Mouse (Mus musculus): ENCODE results near the gene Slc22a5. TPM values are rescaled to one million over a fixed set of nuclear protein-coding genes. Genes with fewer than 3 reads are reported as not detected.

The Slc22a5 gene
- polyA plus RNA-seq, 1 experiment from 2014 or later = 13.7 TPM

GRCm38 (mm10) chr11:53904534-53904925 is 13.1 kb upstream of the Slc22a5 start:
- peaks cover 22% of the 10 kb centered on the region for H3K4me1 ChIP-seq (ENCODE audit: control insufficient read depth, insufficient read depth, low read length)
- H3K4me2 ChIP-seq (ENCODE audit: low read depth, low read length) = no peak overlapping the region
- no peak overlapping the region for H3K4me3 ChIP-seq (ENCODE audit: low read length)
- H3K27ac ChIP-seq (ENCODE audit: low read length) = peak overlapping the region; percentile 76
- WGBS = 55% methylated on average over 9 of the region's 9 CpGs
- no peak overlapping the region for H3K9ac ChIP-seq (ENCODE audit: low read depth, low read length)
- no peaks in the 10 kb centered on the region for H3K36me3 ChIP-seq (ENCODE audit: control insufficient read depth, insufficient read depth, low read length)
- peak; percentile 8; the same call in 1 of the 2 replicates for ATAC-seq
- no peaks in the 10 kb centered on the region for H3K9me3 ChIP-seq (ENCODE audit: control insufficient read depth, low read length)
- H3K27me3 ChIP-seq (replicated peaks; ENCODE audit: control insufficient read depth, insufficient read depth, low read length) = no peaks in the 10 kb centered on the region

DNA sequence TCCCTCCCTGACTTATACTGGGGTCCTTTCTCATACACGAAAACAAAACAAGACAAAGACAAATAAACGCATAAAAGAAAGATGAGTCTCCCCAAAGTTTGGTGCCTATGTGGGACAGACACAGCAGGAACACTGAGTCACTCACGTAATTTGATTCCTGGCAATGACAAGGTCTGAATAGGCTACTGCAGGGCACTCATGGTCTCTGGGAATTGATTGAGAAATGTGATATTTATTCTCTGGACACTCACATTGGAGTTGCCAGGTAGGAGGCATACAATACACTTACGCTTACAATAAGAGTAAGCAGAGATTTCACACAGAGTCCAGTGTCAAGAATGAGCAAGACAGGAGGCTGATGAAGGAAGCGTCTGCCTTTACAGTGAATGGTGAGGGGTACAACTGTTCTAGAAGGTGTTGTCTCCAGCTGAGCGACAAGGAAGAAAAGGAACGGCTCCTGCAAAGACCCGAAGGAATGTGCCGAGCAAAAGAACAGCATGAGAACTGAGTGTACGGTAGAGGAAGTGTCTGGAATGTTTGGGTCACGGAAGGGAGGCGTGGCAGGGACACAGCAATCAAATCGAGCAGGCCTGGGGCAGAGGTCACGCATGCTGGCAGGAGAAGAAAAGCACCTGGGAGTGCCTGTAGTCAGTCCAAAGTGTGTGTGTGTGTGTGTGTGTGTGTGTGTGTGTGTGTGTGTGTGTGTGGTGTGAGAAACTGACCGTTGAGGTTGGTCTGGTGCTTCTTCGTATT is 12.5 kb upstream of the Slc22a5 start:
- H3K4me3 ChIP-seq (ENCODE audit: low read length) = no peak overlapping the region
- 28% methylated on average over 16 of the region's 16 CpGs for WGBS
- H3K27ac ChIP-seq (ENCODE audit: low read length) = peak overlapping the region; percentile 85
- H3K4me1 ChIP-seq (ENCODE audit: control insufficient read depth, insufficient read depth, low read length) = peaks cover 22% of the 10 kb centered on the region
- H3K27me3 ChIP-seq (replicated peaks; ENCODE audit: control insufficient read depth, insufficient read depth, low read length) = no peaks in the 10 kb centered on the region
- peak overlapping the region; percentile 35; the same call in 1 of the 2 replicates for H3K4me2 ChIP-seq (ENCODE audit: low read depth, low read length)
- ATAC-seq = peak; percentile 93
- H3K36me3 ChIP-seq (ENCODE audit: control insufficient read depth, insufficient read depth, low read length) = no peaks in the 10 kb centered on the region
- H3K9ac ChIP-seq (ENCODE audit: low read depth, low read length) = peak overlapping the region; percentile 45; the same call in 1 of the 2 replicates
- no peaks in the 10 kb centered on the region for H3K9me3 ChIP-seq (ENCODE audit: control insufficient read depth, low read length)

GRCm38 (mm10) chr11:53902741-53903140 is 11.3 kb upstream of the Slc22a5 start:
- 91% methylated on average over 14 of the region's 14 CpGs for WGBS
- Histone ChIP-seq H3K27ac (ENCODE audit: low read length) (peak overlapping the region; percentile 85; the same call in 1 of the 2 replicates), H3K36me3 (ENCODE audit: control insufficient read depth, insufficient read depth, low read length) (no peaks in the 10 kb centered on the region), H3K4me2 (ENCODE audit: low read depth, low read length) (no peak overlapping the region), H3K27me3 (replicated peaks; ENCODE audit: control insufficient read depth, insufficient read depth, low read length) (no peaks in the 10 kb centered on the region), H3K9me3 (ENCODE audit: control insufficient read depth, low read length) (no peaks in the 10 kb centered on the region), H3K4me1 (ENCODE audit: control insufficient read depth, insufficient read depth, low read length) (peaks cover 18% of the 10 kb centered on the region), H3K9ac (ENCODE audit: low read depth, low read length) (no peak overlapping the region), H3K4me3 (ENCODE audit: low read length) (no peak overlapping the region)
- no peak for ATAC-seq

- no peak for ATAC-seq
- Histone ChIP-seq H3K27me3 (replicated peaks; ENCODE audit: control insufficient read depth, insufficient read depth, low read length) (no peaks in the 10 kb centered on the region), H3K36me3 (ENCODE audit: control insufficient read depth, insufficient read depth, low read length) (no peaks in the 10 kb centered on the region), H3K27ac (ENCODE audit: low read length) (no peak overlapping the region), H3K4me2 (ENCODE audit: low read depth, low read length) (no peak overlapping the region), H3K4me1 (ENCODE audit: control insufficient read depth, insufficient read depth, low read length) (peaks cover 18% of the 10 kb centered on the region), H3K4me3 (ENCODE audit: low read length) (no peak overlapping the region), H3K9me3 (ENCODE audit: control insufficient read depth, low read length) (no peaks in the 10 kb centered on the region), H3K9ac (ENCODE audit: low read depth, low read length) (no peak overlapping the region)
- 42% methylated on average over 1 of the region's 1 CpGs for WGBS
These were observed 9.5 kb upstream of the Slc22a5 start for GRCm38 (mm10) chr11:53900991-53901390.

GRCm38 (mm10) chr11:53899981-53900380 is 8.5 kb upstream of the Slc22a5 start:
- peaks cover 18% of the 10 kb centered on the region for H3K4me1 ChIP-seq (ENCODE audit: control insufficient read depth, insufficient read depth, low read length)
- WGBS = 93% methylated on average over 6 of the region's 6 CpGs
- no peak overlapping the region for H3K27ac ChIP-seq (ENCODE audit: low read length)
- no peaks in the 10 kb centered on the region for H3K9me3 ChIP-seq (ENCODE audit: control insufficient read depth, low read length)
- H3K4me3 ChIP-seq (ENCODE audit: low read length) = no peak overlapping the region
- no peaks in the 10 kb centered on the region for H3K27me3 ChIP-seq (replicated peaks; ENCODE audit: control insufficient read depth, insufficient read depth, low read length)
- H3K9ac ChIP-seq (ENCODE audit: low read depth, low read length) = no peak overlapping the region
- H3K36me3 ChIP-seq (ENCODE audit: control insufficient read depth, insufficient read depth, low read length) = no peaks in the 10 kb centered on the region
- no peak for ATAC-seq
- no peak overlapping the region for H3K4me2 ChIP-seq (ENCODE audit: low read depth, low read length)

DNA sequence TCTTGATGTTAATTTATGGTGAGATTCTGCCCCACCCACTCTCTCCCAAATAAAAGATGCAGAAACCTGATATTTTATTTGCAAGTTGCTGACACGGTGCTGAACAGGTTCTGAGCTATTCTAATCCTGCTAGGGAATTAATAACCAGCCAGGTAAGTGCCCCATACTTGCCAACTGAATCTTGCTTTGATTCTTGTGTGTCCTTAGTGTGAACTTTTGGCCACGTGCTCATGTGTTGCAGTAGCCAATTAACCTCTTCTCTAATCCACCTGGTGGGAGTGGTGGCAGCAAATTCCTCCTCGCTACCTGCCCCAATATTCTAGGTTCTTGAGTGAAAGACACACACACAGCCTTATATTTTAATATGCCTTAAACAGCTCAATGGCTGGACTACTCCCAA is 7.5 kb upstream of the Slc22a5 start:
- ATAC-seq = no peak
- WGBS = 53% methylated on average over 3 of the region's 3 CpGs
- Histone ChIP-seq H3K4me1 (ENCODE audit: control insufficient read depth, insufficient read depth, low read length) (peaks cover 11% of the 10 kb centered on the region), H3K27ac (ENCODE audit: low read length) (no peak overlapping the region), H3K9me3 (ENCODE audit: control insufficient read depth, low read length) (no peaks in the 10 kb centered on the region), H3K9ac (ENCODE audit: low read depth, low read length) (no peak overlapping the region), H3K4me3 (ENCODE audit: low read length) (no peak overlapping the region), H3K36me3 (ENCODE audit: control insufficient read depth, insufficient read depth, low read length) (no peaks in the 10 kb centered on the region), H3K4me2 (ENCODE audit: low read depth, low read length) (no peak overlapping the region), H3K27me3 (replicated peaks; ENCODE audit: control insufficient read depth, insufficient read depth, low read length) (no peaks in the 10 kb centered on the region)

GRCm38 (mm10) chr11:53896935-53897334 is 5.5 kb upstream of the Slc22a5 start:
- Histone ChIP-seq H3K4me1 (ENCODE audit: control insufficient read depth, insufficient read depth, low read length) (no peaks in the 10 kb centered on the region), H3K4me3 (ENCODE audit: low read length) (no peak overlapping the region), H3K9ac (ENCODE audit: low read depth, low read length) (no peak overlapping the region), H3K9me3 (ENCODE audit: control insufficient read depth, low read length) (no peaks in the 10 kb centered on the region), H3K27me3 (replicated peaks; ENCODE audit: control insufficient read depth, insufficient read depth, low read length) (no peaks in the 10 kb centered on the region), H3K27ac (ENCODE audit: low read length) (no peak overlapping the region), H3K36me3 (ENCODE audit: control insufficient read depth, insufficient read depth, low read length) (no peaks in the 10 kb centered on the region), H3K4me2 (ENCODE audit: low read depth, low read length) (no peak overlapping the region)
- ATAC-seq = peak; percentile 64
- 55% methylated on average over 6 of the region's 6 CpGs for WGBS

GRCm38 (mm10) chr11:53893451-53893850 is 2.0 kb upstream of the Slc22a5 start:
- 74% methylated on average over 2 of the region's 2 CpGs for WGBS
- Histone ChIP-seq H3K9ac (ENCODE audit: low read depth, low read length) (no peak overlapping the region), H3K4me1 (ENCODE audit: control insufficient read depth, insufficient read depth, low read length) (peaks cover 16% of the 10 kb centered on the region), H3K9me3 (ENCODE audit: control insufficient read depth, low read length) (no peaks in the 10 kb centered on the region), H3K27me3 (replicated peaks; ENCODE audit: control insufficient read depth, insufficient read depth, low read length) (no peaks in the 10 kb centered on the region), H3K4me3 (ENCODE audit: low read length) (no peak overlapping the region), H3K4me2 (ENCODE audit: low read depth, low read length) (no peak overlapping the region), H3K27ac (ENCODE audit: low read length) (peak overlapping the region; percentile 60; the same call in 1 of the 2 replicates), H3K36me3 (ENCODE audit: control insufficient read depth, insufficient read depth, low read length) (no peaks in the 10 kb centered on the region)
- no peak for ATAC-seq

GRCm38 (mm10) chr11:53892716-53893416 is 1.4 kb upstream of the Slc22a5 start:
- no peak for ATAC-seq
- Histone ChIP-seq H3K27me3 (replicated peaks; ENCODE audit: control insufficient read depth, insufficient read depth, low read length) (no peaks in the 10 kb centered on the region), H3K27ac (ENCODE audit: low read length) (peak overlapping the region; percentile 60; the same call in 1 of the 2 replicates), H3K9ac (ENCODE audit: low read depth, low read length) (no peak overlapping the region), H3K9me3 (ENCODE audit: control insufficient read depth, low read length) (no peaks in the 10 kb centered on the region), H3K4me2 (ENCODE audit: low read depth, low read length) (no peak overlapping the region), H3K36me3 (ENCODE audit: control insufficient read depth, insufficient read depth, low read length) (no peaks in the 10 kb centered on the region), H3K4me3 (ENCODE audit: low read length) (no peak overlapping the region), H3K4me1 (ENCODE audit: control insufficient read depth, insufficient read depth, low read length) (peaks cover 16% of the 10 kb centered on the region)
- 50% methylated on average over 9 of the region's 9 CpGs for WGBS

Measured in intestine, embryonic 16.5 days (tissue).